Mouse (Mus musculus): ENCODE measurements at regions not wholly inside any gene's neighbourhood (a gene's known extent, or its start where the extent isn't known, plus 50 kb on each side); places are given as distances from the start of the nearest gene placed in this dataset.

GRCm38 (mm10) chr3:52576703-52577244, 308.6 kb downstream of the Foxo1 start:
- no peak for DNase-seq

GRCm38 (mm10) chr3:52575237-52575798, 307.2 kb downstream of the Foxo1 start:
- DNase-seq, result no peak

GRCm38 (mm10) chr3:52574341-52574740, 306.2 kb downstream of the Foxo1 start:
- no peak for DNase-seq

GRCm38 (mm10) chr3:52573806-52574205, 305.7 kb downstream of the Foxo1 start:
- DNase-seq, result no peak

- DNase-seq, result no peak
Observed at GRCm38 (mm10) chr3:52572514-52573485, 304.7 kb downstream of the Foxo1 start.

- DNase-seq, result no peak
Observed at GRCm38 (mm10) chr3:52567606-52568372, 299.7 kb downstream of the Foxo1 start.

- no peak for DNase-seq
Observed at GRCm38 (mm10) chr3:52563595-52563994, 295.5 kb downstream of the Foxo1 start.

- no peak for DNase-seq
Observed at GRCm38 (mm10) chr3:52562816-52563215, 294.7 kb downstream of the Foxo1 start.

- no peak for DNase-seq
Observed at GRCm38 (mm10) chr3:52559481-52559880, 291.3 kb downstream of the Foxo1 start.

- DNase-seq, result no peak
Observed at GRCm38 (mm10) chr3:52558765-52559164, 290.6 kb downstream of the Foxo1 start.

- DNase-seq, result no peak
Observed at GRCm38 (mm10) chr3:52557296-52557695, 289.2 kb downstream of the Foxo1 start.

GRCm38 (mm10) chr3:52555038-52555437, 286.9 kb downstream of the Foxo1 start:
- DNase-seq, result no peak

- no peak for DNase-seq
Observed at GRCm38 (mm10) chr3:52554490-52554889, 286.4 kb downstream of the Foxo1 start.

- no peak for DNase-seq
Observed at GRCm38 (mm10) chr3:52548201-52548893, 280.2 kb downstream of the Foxo1 start.

- DNase-seq, result no peak
Observed at GRCm38 (mm10) chr3:52546035-52546434, 277.9 kb downstream of the Foxo1 start.

GRCm38 (mm10) chr3:52543006-52543405, 274.9 kb downstream of the Foxo1 start:
- DNase-seq, result no peak

GRCm38 (mm10) chr3:52540862-52541380, 272.8 kb downstream of the Foxo1 start:
- DNase-seq, result no peak

GRCm38 (mm10) chr3:52539813-52540378, 271.8 kb downstream of the Foxo1 start:
- DNase-seq, result no peak

- no peak for DNase-seq
Observed at GRCm38 (mm10) chr3:52538306-52538705, 270.2 kb downstream of the Foxo1 start.

GRCm38 (mm10) chr3:52537362-52537911, 269.3 kb downstream of the Foxo1 start:
- DNase-seq, result no peak

GRCm38 (mm10) chr3:52535411-52536021, 267.4 kb downstream of the Foxo1 start:
- no peak for DNase-seq

Data from cerebellum, adult 9-11 months (tissue).